Mouse (Mus musculus) megakaryocyte, embryonic 14.5 days (primary cell): ENCODE data around the gene Pi4k2a.

Source experiments
- FLI1 ChIP-seq: IDR thresholded peaks from 2 replicates; pipeline ENCODE4 v1.6.1; 2012; ENCODE audit warnings: low read length, inconsistent platforms, mixed read lengths
- GATA1 ChIP-seq: IDR thresholded peaks from 3 replicates; pipeline ENCODE4 v1.6.1; 2012; ENCODE audit warnings: mixed read lengths, low read length, inconsistent platforms, borderline replicate concordance

DNA sequence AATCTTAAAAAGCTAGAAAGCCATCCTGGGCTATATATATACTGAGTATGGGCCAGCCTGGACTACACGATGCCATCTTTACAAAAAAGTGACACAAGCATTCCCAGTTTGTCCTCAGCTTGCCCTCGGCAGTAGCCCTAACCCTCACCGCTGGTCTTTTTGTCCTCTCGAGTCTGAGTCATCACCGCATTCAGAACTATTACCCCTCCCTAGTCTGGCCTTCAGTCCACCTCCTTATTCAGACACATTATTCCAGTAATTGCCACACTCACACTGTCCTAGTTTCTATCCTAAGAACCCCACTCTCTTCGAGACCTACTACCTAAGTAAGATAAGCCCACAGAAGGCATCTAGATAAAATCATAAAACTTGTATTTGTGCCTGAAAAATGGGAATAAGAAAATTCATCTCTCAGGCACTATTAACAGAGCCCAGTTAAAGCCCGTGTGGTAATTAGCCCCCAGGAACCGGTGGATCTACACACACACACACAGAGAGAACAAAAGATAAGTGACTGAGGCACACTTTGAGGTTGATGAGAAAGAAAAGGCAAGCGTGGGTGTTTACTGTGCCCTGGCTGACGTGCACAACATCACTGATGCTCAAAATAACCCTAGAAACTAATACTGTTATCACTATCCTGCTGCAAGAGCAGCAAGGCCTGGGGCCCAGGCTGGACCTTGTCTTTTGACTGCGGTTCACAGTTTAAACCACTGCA lies 35.4 kb downstream of the Pi4k2a start:
- no peak for TF ChIP-seq GATA1
- no peak for TF ChIP-seq FLI1
